Mouse (Mus musculus) ZHBTc4 (cell line): ENCODE measurements at regions not wholly inside any gene's neighbourhood (a gene's known extent, or its start where the extent isn't known, plus 50 kb on each side); places are given as distances from the start of the nearest gene placed in this dataset.

Experiments
- DNase-seq: peaks from one replicate; pipeline ENCODE4 v3.0.0-alpha.2; 2011; ENCODE audit warnings: low read depth, low spot score

- DNase-seq: no peak
Observed at GRCm38 (mm10) chr5:51763599-51763998, 196.1 kb upstream of the Ppargc1a start.

GRCm38 (mm10) chr5:51762352-51762751, 194.8 kb upstream of the Ppargc1a start:
- DNase-seq: no peak

GRCm38 (mm10) chr5:51758289-51758688, 190.8 kb upstream of the Ppargc1a start:
- DNase-seq: no peak

- no peak for DNase-seq
Observed at GRCm38 (mm10) chr5:51757864-51758263, 190.3 kb upstream of the Ppargc1a start.

GRCm38 (mm10) chr5:51752024-51752423, 184.5 kb upstream of the Ppargc1a start:
- DNase-seq: no peak

- no peak for DNase-seq
Observed at GRCm38 (mm10) chr5:51750456-51750855, 182.9 kb upstream of the Ppargc1a start.

GRCm38 (mm10) chr5:51740893-51741292, 173.4 kb upstream of the Ppargc1a start:
- DNase-seq: no peak

- DNase-seq: no peak
Observed at GRCm38 (mm10) chr5:51730241-51730640, 162.7 kb upstream of the Ppargc1a start.

- DNase-seq: no peak
Observed at GRCm38 (mm10) chr5:51729771-51730170, 162.2 kb upstream of the Ppargc1a start.

- DNase-seq: no peak
Observed at GRCm38 (mm10) chr5:51726762-51727161, 159.2 kb upstream of the Ppargc1a start.

- no peak for DNase-seq
Observed at GRCm38 (mm10) chr5:51718911-51719310, 151.4 kb upstream of the Ppargc1a start.

GRCm38 (mm10) chr5:51718451-51718850, 150.9 kb upstream of the Ppargc1a start:
- DNase-seq: no peak

- DNase-seq: no peak
Observed at GRCm38 (mm10) chr5:51711860-51712560, 144.5 kb upstream of the Ppargc1a start.

- DNase-seq: no peak
Observed at GRCm38 (mm10) chr5:51710664-51711063, 143.1 kb upstream of the Ppargc1a start.

GRCm38 (mm10) chr5:51709447-51709991, 142.0 kb upstream of the Ppargc1a start:
- DNase-seq: no peak

GRCm38 (mm10) chr5:51679884-51680283, 112.4 kb upstream of the Ppargc1a start:
- DNase-seq: no peak

GRCm38 (mm10) chr5:51671190-51671589, 103.7 kb upstream of the Ppargc1a start:
- no peak for DNase-seq

- DNase-seq: no peak
Observed at GRCm38 (mm10) chr5:51665241-51665640, 97.7 kb upstream of the Ppargc1a start.

GRCm38 (mm10) chr5:51658232-51658896, 90.8 kb upstream of the Ppargc1a start:
- no peak for DNase-seq

- no peak for DNase-seq
Observed at GRCm38 (mm10) chr5:51653507-51653906, 86.0 kb upstream of the Ppargc1a start.

- DNase-seq: no peak
Observed at GRCm38 (mm10) chr5:51624400-51624799, 56.9 kb upstream of the Ppargc1a start.
